Mouse (Mus musculus) midbrain, embryonic 15.5 days (tissue): Measurements from ENCODE around the gene Syt8. TPM values are rescaled to one million over a fixed set of nuclear protein-coding genes. Genes with fewer than 3 reads are reported as not detected.

ENCODE experiments used
- ATAC-seq: fragments of 200-750 bp; cut with Nextera tagmentation; replicated peaks from 2 replicates; pipeline ENCODE4 v1.8.0; 2017; ENCODE audit warnings: moderate TSS enrichment
- H3K27ac ChIP-seq: fragments of 300-500 bp; sonication (generic); 2 replicates; pipeline ENCODE4 v1.5.1; 2015; ENCODE audit warnings: mild to moderate bottlenecking, inconsistent platforms
- H3K27me3 ChIP-seq: fragments of 300-500 bp; sonication (generic); replicated peaks from 2 replicates; pipeline ENCODE4 v1.6.1; 2015; ENCODE audit warnings: inconsistent platforms
- H3K36me3 ChIP-seq: fragments of 300-500 bp; sonication (generic); replicated peaks from 2 replicates; pipeline ENCODE4 v1.6.1; 2015; ENCODE audit warnings: inconsistent platforms
- H3K4me1 ChIP-seq: fragments of 300-500 bp; sonication (generic); 2 replicates; pipeline ENCODE4 v1.6.1; 2015; ENCODE audit warnings: inconsistent platforms
- H3K4me2 ChIP-seq: fragments of 300-500 bp; sonication (generic); 2 replicates; pipeline ENCODE4 v1.6.1; 2015; ENCODE audit warnings: inconsistent platforms, mild to moderate bottlenecking, moderate library complexity
- H3K4me3 ChIP-seq: fragments of 300-500 bp; sonication (generic); 2 replicates; pipeline ENCODE4 v1.5.1; 2015; ENCODE audit warnings: mild to moderate bottlenecking, inconsistent platforms
- H3K9ac ChIP-seq: fragments of 300-500 bp; sonication (generic); 2 replicates; pipeline ENCODE4 v1.6.1; 2015; ENCODE audit warnings: mild to moderate bottlenecking, inconsistent platforms
- H3K9me3 ChIP-seq: fragments of 300-500 bp; sonication (generic); 2 replicates; pipeline ENCODE4 v1.6.1; 2016; ENCODE audit warnings: inconsistent platforms
- WGBS: fragments of 180-500 bp; shearing (Covaris S2); methylation state at CpG from one replicate; pipeline ENCODE4 v1.1.7; 2015; ENCODE audit warnings: mixed read lengths; 5-methylcytosine and 5-hydroxymethylcytosine counted together
- polyA plus RNA-seq: library from polyadenylated mRNA; unstranded; fragments of >200 nt; fragmentation: Nextera tagmentation; extraction: Ambion mirVana; gene quantifications from 2 replicates; pipeline ENCODE4 v1.2.1, GENCODE M21; 2015

Gene Syt8
- polyA plus RNA-seq, 1 experiment from 2014 or later, result not detected

- Histone ChIP-seq H3K4me3 (peak overlapping the region; percentile 19), H3K4me2 (peak overlapping the region; percentile 52), H3K27me3 (no peaks in the 10 kb centered on the region), H3K4me1 (peaks cover 17% of the 10 kb centered on the region), H3K36me3 (no peaks in the 10 kb centered on the region), H3K27ac (peak overlapping the region; percentile 42; the same call in 1 of the 2 replicates), H3K9me3 (no peaks in the 10 kb centered on the region), H3K9ac (peak overlapping the region; percentile 47)
- 4% methylated on average over 21 of the region's 22 CpGs for WGBS
- ATAC-seq, result peak; percentile 56
Observed at GRCm38 (mm10) chr7:142481568-142482255, 47.1 kb downstream of the Syt8 start.

DNA sequence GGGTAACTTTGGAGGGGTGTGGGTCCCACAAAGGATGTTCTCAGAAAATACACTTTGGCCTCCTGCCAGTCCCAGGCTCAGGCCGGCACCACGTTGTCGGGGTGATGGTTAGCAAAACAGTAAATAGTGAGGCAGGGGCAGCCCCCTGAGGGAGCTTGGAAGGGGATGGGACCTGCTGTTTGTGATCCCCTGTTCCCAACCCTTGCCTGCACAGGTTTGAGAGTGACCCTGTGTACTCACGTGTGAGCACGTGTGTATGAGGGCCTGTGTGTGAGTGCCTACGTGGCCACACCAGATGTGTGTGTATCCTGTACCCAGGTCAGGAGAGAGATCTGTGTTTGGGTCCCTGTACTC is 47.6 kb downstream of the Syt8 start:
- peak overlapping the region; percentile 52; the same call in 1 of the 2 replicates for H3K4me2 ChIP-seq
- 0 out of 2 replicates have a peak overlapping the region, but pooled peaks have one; percentile 42 for H3K27ac ChIP-seq
- H3K9ac ChIP-seq, result 0 out of 2 replicates have a peak overlapping the region, but pooled peaks have one; percentile 47

DNA sequence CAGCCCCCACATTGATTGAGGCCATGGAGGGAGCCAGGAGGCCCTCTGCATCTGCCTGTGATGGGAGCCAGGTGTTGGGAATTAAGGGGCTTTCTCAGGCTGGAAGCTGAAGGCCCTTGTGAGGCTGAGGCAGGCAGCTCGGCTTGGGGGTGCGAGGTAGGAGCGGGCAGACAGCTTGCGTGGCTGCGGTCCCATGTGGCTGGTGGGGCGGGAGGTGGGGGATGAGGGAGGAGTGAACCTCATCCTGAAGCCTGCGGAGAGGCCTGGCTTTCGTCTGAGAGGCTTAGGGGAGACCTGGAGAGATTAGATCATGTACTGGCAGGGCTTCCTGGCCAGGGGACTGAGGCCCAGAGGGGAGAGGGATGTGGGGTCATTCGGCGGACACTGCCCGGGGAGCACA is 48.5 kb downstream of the Syt8 start:
- Histone ChIP-seq H3K36me3 (no peaks in the 10 kb centered on the region), H3K9me3 (no peaks in the 10 kb centered on the region), H3K4me1 (peaks cover 23% of the 10 kb centered on the region), H3K27me3 (no peaks in the 10 kb centered on the region), H3K4me2 (no peak overlapping the region), H3K4me3 (no peak overlapping the region), H3K27ac (no peak overlapping the region), H3K9ac (no peak overlapping the region)
- no peak for ATAC-seq
- 54% methylated on average over 11 of the region's 11 CpGs for WGBS

More for the DNA sequence above, 47.6 kb downstream of the Syt8 start:
- peak; percentile 9; the same call in 1 of the 2 replicates for ATAC-seq
- Histone ChIP-seq H3K4me1 (peaks cover 18% of the 10 kb centered on the region), H3K27me3 (no peaks in the 10 kb centered on the region), H3K9me3 (no peaks in the 10 kb centered on the region), H3K36me3 (no peaks in the 10 kb centered on the region), H3K4me3 (no peak overlapping the region)
- WGBS, result 19% methylated on average over 6 of the region's 6 CpGs

- Histone ChIP-seq H3K9me3 (no peaks in the 10 kb centered on the region), H3K36me3 (no peaks in the 10 kb centered on the region), H3K4me3 (no peak overlapping the region), H3K27me3 (no peaks in the 10 kb centered on the region), H3K9ac (no peak overlapping the region), H3K4me2 (no peak overlapping the region), H3K4me1 (peaks cover 23% of the 10 kb centered on the region), H3K27ac (no peak overlapping the region)
- no peak for ATAC-seq
- 86% methylated on average over 12 of the region's 12 CpGs for WGBS
Observed at GRCm38 (mm10) chr7:142484780-142485179, 50.1 kb downstream of the Syt8 start.

- Histone ChIP-seq H3K4me1 (peaks cover 17% of the 10 kb centered on the region), H3K36me3 (no peaks in the 10 kb centered on the region), H3K4me2 (no peak overlapping the region), H3K4me3 (no peak overlapping the region), H3K27me3 (no peaks in the 10 kb centered on the region), H3K9ac (no peak overlapping the region), H3K9me3 (no peaks in the 10 kb centered on the region), H3K27ac (no peak overlapping the region)
- no peak for ATAC-seq
- WGBS, result 75% methylated on average over 8 of the region's 8 CpGs
Observed at GRCm38 (mm10) chr7:142486751-142487162, 52.1 kb downstream of the Syt8 start.

GRCm38 (mm10) chr7:142487341-142487859 is 52.8 kb downstream of the Syt8 start:
- Histone ChIP-seq H3K36me3 (no peaks in the 10 kb centered on the region), H3K27me3 (no peaks in the 10 kb centered on the region), H3K4me1 (peaks cover 11% of the 10 kb centered on the region; the same call in 1 of the 2 replicates), H3K4me2 (0 out of 2 replicates have a peak overlapping the region, but pooled peaks have one; percentile 24), H3K27ac (no peak overlapping the region), H3K4me3 (no peak overlapping the region), H3K9ac (no peak overlapping the region), H3K9me3 (no peaks in the 10 kb centered on the region)
- 10% methylated on average over 9 of the region's 9 CpGs for WGBS
- ATAC-seq, result peak; percentile 57

GRCm38 (mm10) chr7:142488053-142488452 is 53.4 kb downstream of the Syt8 start:
- Histone ChIP-seq H3K27ac (no peak overlapping the region), H3K9me3 (no peaks in the 10 kb centered on the region), H3K27me3 (no peaks in the 10 kb centered on the region), H3K4me3 (no peak overlapping the region), H3K36me3 (no peaks in the 10 kb centered on the region), H3K9ac (no peak overlapping the region), H3K4me1 (peaks cover 10% of the 10 kb centered on the region; the same call in 1 of the 2 replicates), H3K4me2 (no peak overlapping the region)
- no peak for ATAC-seq
- 77% methylated on average over 3 of the region's 3 CpGs for WGBS

Other genes with a start within 250 kb of the Syt8 start
- not detected in 2 replicates for gene Gm10153, start 244.5 kb upstream of the Syt8 start, polyA plus RNA-seq
- not detected in 2 replicates for gene Krtap5-3, start 233.5 kb upstream of the Syt8 start, polyA plus RNA-seq
- not detected in 2 replicates for gene Gm7579, start 223.0 kb upstream of the Syt8 start, polyA plus RNA-seq
- not detected in 2 replicates for gene Krtap5-5, start 204.9 kb upstream of the Syt8 start, polyA plus RNA-seq
- not detected in 2 replicates for gene Gm40460, start 193.8 kb upstream of the Syt8 start, polyA plus RNA-seq
- gene Gm2431, start 176.5 kb upstream of the Syt8 start, polyA plus RNA-seq, result not detected in 2 replicates
- gene Gm4559, start 160.5 kb upstream of the Syt8 start, polyA plus RNA-seq, result not detected in 2 replicates
- not detected in 2 replicates for gene Krtap5-1, start 137.7 kb upstream of the Syt8 start, polyA plus RNA-seq
- not detected in 2 replicates for gene Krtap5-4, start 131.3 kb upstream of the Syt8 start, polyA plus RNA-seq
- 9.5 and 10.1 TPM in 2 replicates for gene Ifitm10, start 61.1 kb upstream of the Syt8 start, polyA plus RNA-seq
- gene Gm49369, start 52.2 kb upstream of the Syt8 start, polyA plus RNA-seq, result 1.4 and 4.4 TPM in 2 replicates
- 254 and 288 TPM in 2 replicates for gene Ctsd, start 46.8 kb upstream of the Syt8 start, polyA plus RNA-seq
- gene Tnni2, start 7.0 kb downstream of the Syt8 start, polyA plus RNA-seq, result 0.25 and 0.74 TPM in 2 replicates
- 3.7 and 5.4 TPM in 2 replicates for gene Lsp1, start 26.0 kb downstream of the Syt8 start, polyA plus RNA-seq
- gene Tnnt3, start 64.0 kb downstream of the Syt8 start, polyA plus RNA-seq, result 1.6 TPM in 2 replicates
- 22.4 and 24.0 TPM in 2 replicates for gene Mrpl23, start 97.8 kb downstream of the Syt8 start, polyA plus RNA-seq
- gene Igf2, start 232.0 kb downstream of the Syt8 start, polyA plus RNA-seq, result 128 and 159 TPM in 2 replicates
- not detected in 2 replicates for gene Gm49394, start 235.1 kb downstream of the Syt8 start, polyA plus RNA-seq